Mouse (Mus musculus): ENCODE results near the gene Ltbp2. TPM values are rescaled to one million over a fixed set of nuclear protein-coding genes. Genes with fewer than 3 reads are reported as not detected.
A peak's percentile ranks its signal among the peaks of the same experiment; 100 is the strongest.

Ltbp2 gene
- polyA plus RNA-seq, 2 experiments = 5.2 to 12.3 TPM

DNA sequence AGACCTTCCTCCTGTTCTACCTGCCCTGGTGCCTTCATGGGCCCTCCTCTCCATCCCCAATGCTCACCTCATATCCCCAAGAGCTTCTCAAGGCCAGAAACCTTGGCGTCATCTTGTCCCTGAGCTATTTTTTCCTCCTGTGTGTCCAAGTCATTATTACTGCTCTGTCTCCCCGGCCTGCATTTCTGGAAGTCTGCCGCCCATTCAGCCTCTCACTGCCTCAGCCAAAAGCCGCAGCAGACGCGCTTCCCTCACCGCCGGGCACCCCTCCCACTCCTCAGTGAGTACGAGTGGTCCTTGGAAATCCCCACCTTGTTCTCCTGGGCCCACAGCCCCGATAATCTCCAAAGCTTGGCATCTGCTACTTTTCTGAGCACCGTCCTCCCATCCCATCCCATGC lies 3.8 kb upstream of the Ltbp2 start:
- Histone ChIP-seq H3K27ac (replicated peaks; ENCODE audit: low read depth, low read length) (no peak overlapping the region), H3K4me2 (replicated peaks; ENCODE audit: low read depth, low read length, severe bottlenecking) (no peak overlapping the region), H3K4me1 (ENCODE audit: control insufficient read depth, insufficient read depth, low read length) (peaks cover 12% of the 10 kb centered on the region; the same call in 1 of the 2 replicates), H3K9me3 (ENCODE audit: control insufficient read depth, low read length) (no peaks in the 10 kb centered on the region), H3K27me3 (ENCODE audit: control insufficient read depth, insufficient read depth, low read length) (peaks cover 39% of the 10 kb centered on the region), H3K36me3 (ENCODE audit: control insufficient read depth, insufficient read depth, low read length) (no peaks in the 10 kb centered on the region), H3K9ac (ENCODE audit: low read depth, low read length, severe bottlenecking) (no peak overlapping the region), H3K4me3 (replicated peaks; ENCODE audit: low read length) (no peak overlapping the region)
- TF ChIP-seq POLR2A (IDR thresholded peaks at IDR 0.05; ENCODE audit: borderline replicate concordance, extremely low read depth, insufficient read depth, insufficient read length) = no peak
- DNase-seq (ENCODE audit: low spot score) = no peak
- ATAC-seq (ENCODE audit: low FRiP score, low read depth) = no peak
- WGBS = 46% methylated on average over 11 of the region's 11 CpGs

DNA sequence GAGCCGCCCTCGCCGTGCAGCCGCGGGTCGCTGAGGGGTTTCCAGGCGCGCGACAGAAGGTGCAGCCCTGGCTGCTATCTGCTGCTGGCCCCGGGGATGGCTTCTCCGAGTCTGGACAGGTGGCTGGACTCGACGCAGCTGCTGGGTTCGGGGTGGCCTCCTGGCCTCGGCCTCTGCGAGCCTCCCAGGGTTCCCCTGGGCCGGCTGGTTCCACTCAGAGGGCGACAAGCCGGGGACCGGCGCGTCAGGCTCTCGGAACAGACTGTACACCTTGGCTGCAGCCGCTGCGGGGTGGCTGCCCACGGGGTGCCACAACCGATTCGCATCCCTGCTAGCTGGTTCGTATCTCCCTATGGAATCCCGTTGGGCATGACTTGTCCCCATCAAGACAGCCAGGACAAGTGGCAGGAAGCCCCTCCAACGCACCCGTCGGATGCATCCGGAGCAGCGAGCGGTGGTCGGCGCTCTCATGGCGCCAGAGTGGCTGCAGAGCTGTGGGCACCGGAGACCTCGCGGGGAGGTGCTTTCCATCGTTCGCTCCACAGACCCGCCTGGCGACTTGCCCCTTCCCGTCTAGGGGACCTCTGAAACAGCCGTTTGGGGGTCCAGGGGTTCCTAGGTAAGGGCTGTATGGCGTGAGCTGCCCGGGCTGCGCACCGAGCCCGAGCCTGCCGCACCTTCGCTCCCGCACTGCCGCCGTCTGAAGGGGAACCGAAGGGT lies 411 bp downstream of the Ltbp2 start:
- Histone ChIP-seq H3K9ac (ENCODE audit: low read depth, low read length, severe bottlenecking) (peak overlapping the region; percentile 40), H3K9me3 (ENCODE audit: control insufficient read depth, low read length) (no peaks in the 10 kb centered on the region), H3K27me3 (ENCODE audit: control insufficient read depth, insufficient read depth, low read length) (peaks cover 55% of the 10 kb centered on the region), H3K4me1 (ENCODE audit: control insufficient read depth, insufficient read depth, low read length) (peaks cover 12% of the 10 kb centered on the region; the same call in 1 of the 2 replicates), H3K4me2 (replicated peaks; ENCODE audit: low read depth, low read length, severe bottlenecking) (peak overlapping the region; percentile 61), H3K27ac (replicated peaks; ENCODE audit: low read depth, low read length) (no peak overlapping the region), H3K36me3 (ENCODE audit: control insufficient read depth, insufficient read depth, low read length) (no peaks in the 10 kb centered on the region), H3K4me3 (replicated peaks; ENCODE audit: low read length) (peak overlapping the region; percentile 37)
- no peak for TF ChIP-seq POLR2A (IDR thresholded peaks at IDR 0.05; ENCODE audit: borderline replicate concordance, extremely low read depth, insufficient read depth, insufficient read length)
- DNase-seq (ENCODE audit: low spot score) (no peak), ATAC-seq (ENCODE audit: low FRiP score, low read depth) (no peak)
- WGBS = under 1% methylated on average over 58 of the region's 59 CpGs

DNA sequence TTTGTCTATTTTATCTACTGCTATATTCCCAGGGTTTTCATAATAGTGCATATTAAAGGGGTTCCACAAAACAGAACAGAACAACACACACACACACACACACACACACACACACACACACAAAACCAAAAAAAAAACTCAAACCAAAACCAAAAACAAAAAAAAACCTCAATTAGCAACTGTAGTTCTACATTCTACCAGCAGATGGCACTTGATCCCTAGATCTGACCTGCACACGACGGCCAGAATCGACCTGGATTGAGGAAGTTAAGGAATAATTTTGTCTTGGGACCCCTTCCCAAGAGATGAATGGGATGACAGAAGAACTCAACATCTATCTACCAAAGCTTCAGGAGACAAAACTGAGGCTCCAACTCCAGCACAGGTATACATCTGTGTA lies 2.9 kb downstream of the Ltbp2 start:
- Histone ChIP-seq H3K4me3 (replicated peaks; ENCODE audit: low read length) (no peak overlapping the region), H3K4me2 (replicated peaks; ENCODE audit: low read depth, low read length, severe bottlenecking) (no peak overlapping the region), H3K4me1 (ENCODE audit: control insufficient read depth, insufficient read depth, low read length) (peaks cover 12% of the 10 kb centered on the region; the same call in 1 of the 2 replicates), H3K27me3 (ENCODE audit: control insufficient read depth, insufficient read depth, low read length) (peaks cover 46% of the 10 kb centered on the region), H3K36me3 (ENCODE audit: control insufficient read depth, insufficient read depth, low read length) (no peaks in the 10 kb centered on the region), H3K9ac (ENCODE audit: low read depth, low read length, severe bottlenecking) (no peak overlapping the region), H3K27ac (replicated peaks; ENCODE audit: low read depth, low read length) (no peak overlapping the region), H3K9me3 (ENCODE audit: control insufficient read depth, low read length) (no peaks in the 10 kb centered on the region)
- DNase-seq (ENCODE audit: low spot score) (peak; percentile 80), ATAC-seq (ENCODE audit: low FRiP score, low read depth) (no peak)
- 2% methylated on average over 3 of the region's 3 CpGs for WGBS
- TF ChIP-seq POLR2A (IDR thresholded peaks at IDR 0.05; ENCODE audit: borderline replicate concordance, extremely low read depth, insufficient read depth, insufficient read length) = no peak

DNA sequence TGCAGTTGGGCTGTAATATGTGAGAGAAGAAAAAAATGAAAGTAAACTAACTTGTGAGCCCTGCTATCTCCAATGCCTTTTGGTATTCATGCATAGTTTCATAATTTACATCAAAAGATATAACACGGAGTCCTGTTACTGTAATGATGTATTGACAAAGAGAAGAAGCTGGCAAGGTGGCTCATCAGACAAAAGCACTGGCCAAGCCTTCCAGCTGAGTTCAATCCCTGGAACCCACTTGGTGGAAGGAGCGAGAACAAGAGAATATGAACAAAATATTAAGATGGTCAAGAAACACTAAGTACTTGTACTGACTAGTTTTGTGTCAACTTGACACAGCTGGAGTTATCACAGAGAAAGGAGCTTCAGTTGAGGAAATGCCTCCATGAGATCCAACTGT lies 4.0 kb downstream of the Ltbp2 start:
- Histone ChIP-seq H3K4me2 (replicated peaks; ENCODE audit: low read depth, low read length, severe bottlenecking) (no peak overlapping the region), H3K27ac (replicated peaks; ENCODE audit: low read depth, low read length) (no peak overlapping the region), H3K4me3 (replicated peaks; ENCODE audit: low read length) (no peak overlapping the region), H3K9ac (ENCODE audit: low read depth, low read length, severe bottlenecking) (no peak overlapping the region), H3K27me3 (ENCODE audit: control insufficient read depth, insufficient read depth, low read length) (peaks cover 37% of the 10 kb centered on the region), H3K36me3 (ENCODE audit: control insufficient read depth, insufficient read depth, low read length) (no peaks in the 10 kb centered on the region), H3K9me3 (ENCODE audit: control insufficient read depth, low read length) (no peaks in the 10 kb centered on the region), H3K4me1 (ENCODE audit: control insufficient read depth, insufficient read depth, low read length) (peaks cover 12% of the 10 kb centered on the region; the same call in 1 of the 2 replicates)
- TF ChIP-seq POLR2A (IDR thresholded peaks at IDR 0.05; ENCODE audit: borderline replicate concordance, extremely low read depth, insufficient read depth, insufficient read length) = no peak
- DNase-seq (ENCODE audit: low spot score) = no peak
- 73% methylated on average over 2 of the region's 2 CpGs for WGBS
- ATAC-seq (ENCODE audit: low FRiP score, low read depth) = no peak

DNA sequence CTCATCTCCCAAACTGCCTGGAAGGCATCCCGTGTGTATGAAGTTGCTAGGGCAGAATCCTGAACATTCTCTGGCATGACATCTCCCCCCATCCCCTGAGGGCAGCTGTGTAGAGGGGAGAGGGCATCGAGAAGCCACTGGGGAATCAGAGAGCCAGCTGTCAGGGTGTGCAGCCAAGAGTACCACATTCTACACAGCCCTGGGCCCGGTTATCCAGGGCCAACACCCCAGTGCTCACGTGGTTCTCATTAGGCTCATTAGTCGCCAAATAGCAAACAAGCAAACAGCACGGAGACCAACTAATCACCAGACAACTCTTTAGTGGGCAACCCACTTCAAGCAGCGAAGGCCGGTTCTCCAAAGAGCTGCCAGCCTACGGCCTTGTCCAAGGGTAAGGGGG lies 10.9 kb downstream of the Ltbp2 start:
- Histone ChIP-seq H3K4me3 (replicated peaks; ENCODE audit: low read length) (no peak overlapping the region), H3K4me2 (replicated peaks; ENCODE audit: low read depth, low read length, severe bottlenecking) (peak overlapping the region; percentile 19; the same call in 1 of the 2 replicates), H3K27ac (replicated peaks; ENCODE audit: low read depth, low read length) (no peak overlapping the region), H3K4me1 (ENCODE audit: control insufficient read depth, insufficient read depth, low read length) (peaks cover 27% of the 10 kb centered on the region), H3K27me3 (ENCODE audit: control insufficient read depth, insufficient read depth, low read length) (no peaks in the 10 kb centered on the region), H3K9ac (ENCODE audit: low read depth, low read length, severe bottlenecking) (no peak overlapping the region), H3K9me3 (ENCODE audit: control insufficient read depth, low read length) (no peaks in the 10 kb centered on the region), H3K36me3 (ENCODE audit: control insufficient read depth, insufficient read depth, low read length) (no peaks in the 10 kb centered on the region)
- 17% methylated on average over 9 of the region's 9 CpGs for WGBS
- DNase-seq (ENCODE audit: low spot score) (no peak), ATAC-seq (ENCODE audit: low FRiP score, low read depth) (no peak)
- TF ChIP-seq POLR2A (IDR thresholded peaks at IDR 0.05; ENCODE audit: borderline replicate concordance, extremely low read depth, insufficient read depth, insufficient read length) = no peak
